Mouse (Mus musculus): ENCODE data around the gene Decr2. TPM values are rescaled to one million over a fixed set of nuclear protein-coding genes. Genes with fewer than 3 reads are reported as not detected.

Decr2 gene
- total and polyA plus RNA-seq, 3 experiments: 9.2 to 13.9 (median 9.5) TPM

GRCm38 (mm10) chr17:26048118-26048517, 42.0 kb downstream of the Decr2 start:
- Histone ChIP-seq H3K4me3 (no peak overlapping the region), H3K36me3 (ENCODE audit: control insufficient read depth, insufficient read depth, low read length) (no peaks in the 10 kb centered on the region), H3K4me1 (ENCODE audit: control insufficient read depth, insufficient read depth, low read length) (peaks cover 3% of the 10 kb centered on the region), H3K27ac (no peak overlapping the region), H3K79me2 (replicated peaks; ENCODE audit: control insufficient read depth, insufficient read depth, low read length) (peaks cover 3% of the 10 kb centered on the region; the same call in 1 of the 2 replicates), H3K9ac (ENCODE audit: low read depth, low read length) (no peak overlapping the region), H3K27me3 (ENCODE audit: control insufficient read depth, insufficient read depth, low read length) (no peaks in the 10 kb centered on the region)
- intact Hi-C loops (cut with DNase I): no loop called here
- TF ChIP-seq EP300 (IDR thresholded peaks at IDR 0.05; ENCODE audit: insufficient read depth, low read depth, low read length) (no peak), CTCF (IDR thresholded peaks at IDR 0.05) (no peak), POLR2A (IDR thresholded peaks at IDR 0.05; ENCODE audit: insufficient read depth, low read depth, low read length) (no peak)
- WGBS: 70% methylated on average over 8 of the region's 8 CpGs
- no peak for DNase-seq

GRCm38 (mm10) chr17:26046253-26046997, 43.7 kb downstream of the Decr2 start:
- intact Hi-C loops (cut with DNase I): no loop called here
- H3K36me3 ChIP-seq (ENCODE audit: control insufficient read depth, insufficient read depth, low read length): no peaks in the 10 kb centered on the region
- no peak for DNase-seq
- no peak overlapping the region for H3K9ac ChIP-seq (ENCODE audit: low read depth, low read length)
- H3K4me3 ChIP-seq: no peak overlapping the region
- no peaks in the 10 kb centered on the region for H3K27me3 ChIP-seq (ENCODE audit: control insufficient read depth, insufficient read depth, low read length)
- peaks cover 5% of the 10 kb centered on the region for H3K4me1 ChIP-seq (ENCODE audit: control insufficient read depth, insufficient read depth, low read length)
- H3K27ac ChIP-seq: no peak overlapping the region
- H3K79me2 ChIP-seq (replicated peaks; ENCODE audit: control insufficient read depth, insufficient read depth, low read length): peaks cover 3% of the 10 kb centered on the region; the same call in 1 of the 2 replicates
- WGBS: 59% methylated on average over 10 of the region's 10 CpGs
- TF ChIP-seq CTCF (IDR thresholded peaks at IDR 0.05) (no peak), EP300 (IDR thresholded peaks at IDR 0.05; ENCODE audit: insufficient read depth, low read depth, low read length) (no peak), POLR2A (IDR thresholded peaks at IDR 0.05; ENCODE audit: insufficient read depth, low read depth, low read length) (no peak)

GRCm38 (mm10) chr17:26045285-26045684, 44.9 kb downstream of the Decr2 start:
- no peaks in the 10 kb centered on the region for H3K27me3 ChIP-seq (ENCODE audit: control insufficient read depth, insufficient read depth, low read length)
- H3K36me3 ChIP-seq (ENCODE audit: control insufficient read depth, insufficient read depth, low read length): no peaks in the 10 kb centered on the region
- peaks cover 5% of the 10 kb centered on the region for H3K4me1 ChIP-seq (ENCODE audit: control insufficient read depth, insufficient read depth, low read length)
- no peak overlapping the region for H3K4me3 ChIP-seq
- no peak overlapping the region for H3K9ac ChIP-seq (ENCODE audit: low read depth, low read length)
- H3K79me2 ChIP-seq (replicated peaks; ENCODE audit: control insufficient read depth, insufficient read depth, low read length): no peaks in the 10 kb centered on the region
- TF ChIP-seq EP300 (IDR thresholded peaks at IDR 0.05; ENCODE audit: insufficient read depth, low read depth, low read length): no peak
- no peak for TF ChIP-seq POLR2A (IDR thresholded peaks at IDR 0.05; ENCODE audit: insufficient read depth, low read depth, low read length)
- TF ChIP-seq CTCF (IDR thresholded peaks at IDR 0.05): no peak
- intact Hi-C loops (cut with DNase I): no loop called here
- no peak overlapping the region for H3K27ac ChIP-seq
- 32% methylated on average over 4 of the region's 4 CpGs for WGBS
- DNase-seq: no peak

- Histone ChIP-seq H3K79me2 (replicated peaks; ENCODE audit: control insufficient read depth, insufficient read depth, low read length) (no peaks in the 10 kb centered on the region), H3K9ac (ENCODE audit: low read depth, low read length) (no peak overlapping the region), H3K27me3 (ENCODE audit: control insufficient read depth, insufficient read depth, low read length) (no peaks in the 10 kb centered on the region), H3K4me3 (no peak overlapping the region), H3K36me3 (ENCODE audit: control insufficient read depth, insufficient read depth, low read length) (no peaks in the 10 kb centered on the region), H3K4me1 (ENCODE audit: control insufficient read depth, insufficient read depth, low read length) (peaks cover 5% of the 10 kb centered on the region), H3K27ac (peak overlapping the region; percentile 70)
- peak; percentile 71 to 75 for DNase-seq
- WGBS: 21% methylated on average over 5 of the region's 5 CpGs
- intact Hi-C loops (cut with DNase I): loop anchor here (1.0 kb wide), 1 partner anchor 26 kb away; the partner anchor contains the start of gene Rab11fip3
- TF ChIP-seq POLR2A (IDR thresholded peaks at IDR 0.05; ENCODE audit: insufficient read depth, low read depth, low read length): no peak
- TF ChIP-seq CTCF (IDR thresholded peaks at IDR 0.05): 0 out of 2 replicates have a peak, but pooled peaks have one; percentile 8
Measured at GRCm38 (mm10) chr17:26043249-26043636, 46.9 kb downstream of the Decr2 start.

GRCm38 (mm10) chr17:26042599-26043248, 47.4 kb downstream of the Decr2 start:
- no peaks in the 10 kb centered on the region for H3K36me3 ChIP-seq (ENCODE audit: control insufficient read depth, insufficient read depth, low read length)
- no peaks in the 10 kb centered on the region for H3K79me2 ChIP-seq (replicated peaks; ENCODE audit: control insufficient read depth, insufficient read depth, low read length)
- WGBS: 53% methylated on average over 13 of the region's 13 CpGs
- H3K9ac ChIP-seq (ENCODE audit: low read depth, low read length): no peak overlapping the region
- H3K27ac ChIP-seq: peak overlapping the region; percentile 70
- H3K4me3 ChIP-seq: no peak overlapping the region
- peak; percentile 28 to 34 for DNase-seq
- H3K27me3 ChIP-seq (ENCODE audit: control insufficient read depth, insufficient read depth, low read length): no peaks in the 10 kb centered on the region
- intact Hi-C loops (cut with DNase I): loop anchor here (1.0 kb wide), 1 partner anchor 27 kb away; the partner anchor contains the start of gene Rab11fip3
- no peak for TF ChIP-seq POLR2A (IDR thresholded peaks at IDR 0.05; ENCODE audit: insufficient read depth, low read depth, low read length)
- TF ChIP-seq CTCF (IDR thresholded peaks at IDR 0.05): no peak
- TF ChIP-seq EP300 (IDR thresholded peaks at IDR 0.05; ENCODE audit: insufficient read depth, low read depth, low read length): no peak
- H3K4me1 ChIP-seq (ENCODE audit: control insufficient read depth, insufficient read depth, low read length): peaks cover 5% of the 10 kb centered on the region

Data from heart, adult 2 months (tissue).